Mouse (Mus musculus): ENCODE data around the gene Mical3. TPM values are rescaled to one million over a fixed set of nuclear protein-coding genes. Genes with fewer than 3 reads are reported as not detected.

The Mical3 gene
- polyA plus RNA-seq, 1 experiment from 2014 or later, result 11.1 TPM

GRCm38 (mm10) chr6:121134249-121134648 is 3.5 kb upstream of the Mical3 start:
- Histone ChIP-seq H3K4me3 (ENCODE audit: low read depth, low read length) (no peak overlapping the region), H3K4me2 (ENCODE audit: low read depth, low read length) (no peak overlapping the region), H3K9me3 (replicated peaks; ENCODE audit: control insufficient read depth, low read length) (no peaks in the 10 kb centered on the region), H3K27ac (replicated peaks; ENCODE audit: low read depth, low read length) (no peak overlapping the region), H3K4me1 (ENCODE audit: control insufficient read depth, insufficient read depth, low read length) (peaks cover 3% of the 10 kb centered on the region; the same call in 1 of the 2 replicates), H3K36me3 (replicated peaks; ENCODE audit: control insufficient read depth, insufficient read depth, low read depth, low read length) (no peaks in the 10 kb centered on the region), H3K9ac (replicated peaks; ENCODE audit: low read length) (no peak overlapping the region), H3K27me3 (ENCODE audit: control insufficient read depth, insufficient read depth, low read length) (peaks cover 5% of the 10 kb centered on the region; the same call in 1 of the 2 replicates)
- DNase-seq (ENCODE audit: low spot score) (no peak), ATAC-seq (replicated peaks; ENCODE audit: insufficient number of reproducible peaks, low FRiP score, low TSS enrichment, low read depth) (no peak)
- 41% methylated on average over 3 of the region's 3 CpGs for WGBS

GRCm38 (mm10) chr6:121130039-121130705 is 627 bp downstream of the Mical3 start:
- Histone ChIP-seq H3K4me3 (ENCODE audit: low read depth, low read length) (peak overlapping the region; percentile 34), H3K9me3 (replicated peaks; ENCODE audit: control insufficient read depth, low read length) (no peaks in the 10 kb centered on the region), H3K9ac (replicated peaks; ENCODE audit: low read length) (peak overlapping the region; percentile 54; the same call in 1 of the 2 replicates), H3K27ac (replicated peaks; ENCODE audit: low read depth, low read length) (no peak overlapping the region), H3K4me2 (ENCODE audit: low read depth, low read length) (peak overlapping the region; percentile 56), H3K27me3 (ENCODE audit: control insufficient read depth, insufficient read depth, low read length) (peaks cover 5% of the 10 kb centered on the region; the same call in 1 of the 2 replicates), H3K36me3 (replicated peaks; ENCODE audit: control insufficient read depth, insufficient read depth, low read depth, low read length) (no peaks in the 10 kb centered on the region), H3K4me1 (ENCODE audit: control insufficient read depth, insufficient read depth, low read length) (peaks cover 3% of the 10 kb centered on the region; the same call in 1 of the 2 replicates)
- peak; percentile 89 for DNase-seq (ENCODE audit: low spot score)
- under 1% methylated on average over 32 of the region's 32 CpGs for WGBS
- ATAC-seq (replicated peaks; ENCODE audit: insufficient number of reproducible peaks, low FRiP score, low TSS enrichment, low read depth), result peak; percentile 91

DNA sequence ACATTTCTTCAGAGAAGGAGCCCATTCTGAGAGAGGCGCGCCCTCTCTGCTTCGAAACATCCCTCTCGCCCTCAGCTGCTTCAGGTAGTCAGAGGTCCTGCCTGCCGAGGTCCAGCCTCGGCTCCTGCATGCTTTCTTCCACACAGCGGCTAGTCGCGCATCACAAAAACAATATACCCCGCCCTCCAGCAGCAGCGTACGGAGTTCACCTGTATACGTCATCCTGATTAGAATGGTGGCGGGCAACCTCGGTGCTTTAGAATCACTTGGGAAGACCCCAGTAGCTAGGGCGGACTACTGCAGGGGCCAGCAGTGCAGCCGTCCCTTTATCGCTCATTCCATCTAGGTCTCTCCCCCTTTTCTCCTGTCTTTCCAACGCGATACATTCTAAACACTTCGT is 1.3 kb downstream of the Mical3 start:
- 6% methylated on average over 21 of the region's 21 CpGs for WGBS

GRCm38 (mm10) chr6:121128736-121129135 is 2.1 kb downstream of the Mical3 start:
- no peaks in the 10 kb centered on the region for H3K9me3 ChIP-seq (replicated peaks; ENCODE audit: control insufficient read depth, low read length)
- 88% methylated on average over 5 of the region's 5 CpGs for WGBS
- peaks cover 3% of the 10 kb centered on the region; the same call in 1 of the 2 replicates for H3K4me1 ChIP-seq (ENCODE audit: control insufficient read depth, insufficient read depth, low read length)
- H3K4me3 ChIP-seq (ENCODE audit: low read depth, low read length), result no peak overlapping the region
- peaks cover 5% of the 10 kb centered on the region; the same call in 1 of the 2 replicates for H3K27me3 ChIP-seq (ENCODE audit: control insufficient read depth, insufficient read depth, low read length)
- no peak overlapping the region for H3K4me2 ChIP-seq (ENCODE audit: low read depth, low read length)
- no peak overlapping the region for H3K9ac ChIP-seq (replicated peaks; ENCODE audit: low read length)
- no peak for ATAC-seq (replicated peaks; ENCODE audit: insufficient number of reproducible peaks, low FRiP score, low TSS enrichment, low read depth)
- no peaks in the 10 kb centered on the region for H3K36me3 ChIP-seq (replicated peaks; ENCODE audit: control insufficient read depth, insufficient read depth, low read depth, low read length)
- H3K27ac ChIP-seq (replicated peaks; ENCODE audit: low read depth, low read length), result no peak overlapping the region
- DNase-seq (ENCODE audit: low spot score), result no peak

More for the DNA sequence above, 1.3 kb downstream of the Mical3 start:
- H3K27me3 ChIP-seq (ENCODE audit: control insufficient read depth, insufficient read depth, low read length), result peaks cover 5% of the 10 kb centered on the region; the same call in 1 of the 2 replicates
- ATAC-seq (replicated peaks; ENCODE audit: insufficient number of reproducible peaks, low FRiP score, low TSS enrichment, low read depth) (no peak; the same call in 1 of the 2 replicates), DNase-seq (ENCODE audit: low spot score) (peak; percentile 40)
- peak overlapping the region; percentile 54 for H3K9ac ChIP-seq (replicated peaks; ENCODE audit: low read length)
- H3K4me2 ChIP-seq (ENCODE audit: low read depth, low read length), result peak overlapping the region; percentile 56
- peaks cover 3% of the 10 kb centered on the region; the same call in 1 of the 2 replicates for H3K4me1 ChIP-seq (ENCODE audit: control insufficient read depth, insufficient read depth, low read length)
- no peak overlapping the region for H3K27ac ChIP-seq (replicated peaks; ENCODE audit: low read depth, low read length)
- H3K36me3 ChIP-seq (replicated peaks; ENCODE audit: control insufficient read depth, insufficient read depth, low read depth, low read length), result no peaks in the 10 kb centered on the region
- no peaks in the 10 kb centered on the region for H3K9me3 ChIP-seq (replicated peaks; ENCODE audit: control insufficient read depth, low read length)
- peak overlapping the region; percentile 34 for H3K4me3 ChIP-seq (ENCODE audit: low read depth, low read length)

DNA sequence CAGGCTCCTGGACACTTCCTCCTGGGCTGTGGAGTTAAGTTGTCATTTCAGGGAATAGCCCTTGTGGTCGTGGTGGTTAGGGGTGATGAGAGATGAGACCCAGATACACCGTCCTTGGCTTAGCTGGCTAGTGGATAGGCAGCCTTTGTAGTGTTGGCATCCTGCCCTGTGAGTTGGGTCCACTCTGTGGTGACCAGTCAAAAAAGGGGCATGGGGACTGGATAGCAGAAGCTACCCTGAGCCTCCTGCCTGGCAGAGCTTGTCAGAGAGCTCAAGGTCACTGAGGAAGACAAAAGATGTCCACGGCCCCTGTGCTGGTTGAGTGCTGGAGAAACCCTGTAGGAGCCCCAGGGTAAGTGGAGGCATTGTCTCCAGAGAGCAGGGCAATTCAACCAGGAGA is 3.1 kb downstream of the Mical3 start:
- H3K4me3 ChIP-seq (ENCODE audit: low read depth, low read length), result no peak overlapping the region
- WGBS, result 61% methylated on average over 3 of the region's 3 CpGs
- H3K9ac ChIP-seq (replicated peaks; ENCODE audit: low read length), result no peak overlapping the region
- no peaks in the 10 kb centered on the region for H3K36me3 ChIP-seq (replicated peaks; ENCODE audit: control insufficient read depth, insufficient read depth, low read depth, low read length)
- H3K9me3 ChIP-seq (replicated peaks; ENCODE audit: control insufficient read depth, low read length), result no peaks in the 10 kb centered on the region
- H3K27me3 ChIP-seq (ENCODE audit: control insufficient read depth, insufficient read depth, low read length), result peaks cover 4% of the 10 kb centered on the region; the same call in 1 of the 2 replicates
- H3K27ac ChIP-seq (replicated peaks; ENCODE audit: low read depth, low read length), result no peak overlapping the region
- no peak overlapping the region for H3K4me2 ChIP-seq (ENCODE audit: low read depth, low read length)
- ATAC-seq (replicated peaks; ENCODE audit: insufficient number of reproducible peaks, low FRiP score, low TSS enrichment, low read depth) (no peak), DNase-seq (ENCODE audit: low spot score) (no peak)
- peaks cover 3% of the 10 kb centered on the region; the same call in 1 of the 2 replicates for H3K4me1 ChIP-seq (ENCODE audit: control insufficient read depth, insufficient read depth, low read length)

DNA sequence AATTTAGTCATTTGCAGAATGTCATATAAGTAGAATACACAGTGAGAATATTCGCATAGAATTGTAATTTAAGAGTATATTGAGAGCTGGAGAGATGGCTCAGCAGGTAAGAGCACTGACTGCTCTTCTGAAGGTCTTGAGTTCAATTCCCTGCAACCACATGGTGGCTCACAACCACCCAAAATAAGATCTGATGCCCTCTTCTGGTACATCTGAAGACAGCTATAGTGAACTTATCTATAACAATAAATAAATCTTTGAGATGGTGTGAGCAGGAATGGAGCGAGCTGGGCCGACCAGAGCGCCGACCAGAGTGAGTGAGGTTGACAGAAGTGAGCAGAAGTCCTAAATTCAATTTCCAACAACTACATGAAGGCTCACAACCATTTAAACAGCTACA is 4.6 kb downstream of the Mical3 start:
- H3K4me2 ChIP-seq (ENCODE audit: low read depth, low read length), result no peak overlapping the region
- no peaks in the 10 kb centered on the region for H3K36me3 ChIP-seq (replicated peaks; ENCODE audit: control insufficient read depth, insufficient read depth, low read depth, low read length)
- H3K9me3 ChIP-seq (replicated peaks; ENCODE audit: control insufficient read depth, low read length), result no peaks in the 10 kb centered on the region
- DNase-seq (ENCODE audit: low spot score) (no peak), ATAC-seq (replicated peaks; ENCODE audit: insufficient number of reproducible peaks, low FRiP score, low TSS enrichment, low read depth) (no peak)
- WGBS, result 87% methylated on average over 5 of the region's 5 CpGs
- H3K27ac ChIP-seq (replicated peaks; ENCODE audit: low read depth, low read length), result no peak overlapping the region
- no peak overlapping the region for H3K4me3 ChIP-seq (ENCODE audit: low read depth, low read length)
- peaks cover 1% of the 10 kb centered on the region; the same call in 1 of the 2 replicates for H3K27me3 ChIP-seq (ENCODE audit: control insufficient read depth, insufficient read depth, low read length)
- H3K9ac ChIP-seq (replicated peaks; ENCODE audit: low read length), result no peak overlapping the region
- peaks cover 3% of the 10 kb centered on the region; the same call in 1 of the 2 replicates for H3K4me1 ChIP-seq (ENCODE audit: control insufficient read depth, insufficient read depth, low read length)

- H3K4me2 ChIP-seq (ENCODE audit: low read depth, low read length), result no peak overlapping the region
- DNase-seq (ENCODE audit: low spot score), result no peak
- no peak for ATAC-seq (replicated peaks; ENCODE audit: insufficient number of reproducible peaks, low FRiP score, low TSS enrichment, low read depth)
These were observed 8.0 kb downstream of the Mical3 start for GRCm38 (mm10) chr6:121122739-121123241.

GRCm38 (mm10) chr6:121120776-121121175 is 10.0 kb downstream of the Mical3 start:
- no peak for ATAC-seq (replicated peaks; ENCODE audit: insufficient number of reproducible peaks, low FRiP score, low TSS enrichment, low read depth)
- Histone ChIP-seq H3K9ac (replicated peaks; ENCODE audit: low read length) (no peak overlapping the region), H3K4me1 (ENCODE audit: control insufficient read depth, insufficient read depth, low read length) (no peaks in the 10 kb centered on the region), H3K27ac (replicated peaks; ENCODE audit: low read depth, low read length) (no peak overlapping the region), H3K9me3 (replicated peaks; ENCODE audit: control insufficient read depth, low read length) (no peaks in the 10 kb centered on the region), H3K27me3 (ENCODE audit: control insufficient read depth, insufficient read depth, low read length) (no peaks in the 10 kb centered on the region), H3K4me3 (ENCODE audit: low read depth, low read length) (no peak overlapping the region), H3K36me3 (replicated peaks; ENCODE audit: control insufficient read depth, insufficient read depth, low read depth, low read length) (no peaks in the 10 kb centered on the region), H3K4me2 (ENCODE audit: low read depth, low read length) (no peak overlapping the region)
- WGBS, result 49% methylated on average over 7 of the region's 7 CpGs
- DNase-seq (ENCODE audit: low spot score), result no peak

More at GRCm38 (mm10) chr6:121122739-121123241, 8.0 kb downstream of the Mical3 start:
- Histone ChIP-seq H3K27me3 (ENCODE audit: control insufficient read depth, insufficient read depth, low read length) (no peaks in the 10 kb centered on the region), H3K4me3 (ENCODE audit: low read depth, low read length) (no peak overlapping the region), H3K9ac (replicated peaks; ENCODE audit: low read length) (no peak overlapping the region), H3K9me3 (replicated peaks; ENCODE audit: control insufficient read depth, low read length) (no peaks in the 10 kb centered on the region), H3K27ac (replicated peaks; ENCODE audit: low read depth, low read length) (no peak overlapping the region), H3K4me1 (ENCODE audit: control insufficient read depth, insufficient read depth, low read length) (no peaks in the 10 kb centered on the region), H3K36me3 (replicated peaks; ENCODE audit: control insufficient read depth, insufficient read depth, low read depth, low read length) (no peaks in the 10 kb centered on the region)
- 81% methylated on average over 5 of the region's 5 CpGs for WGBS
